Mouse (Mus musculus) adrenal gland, postnatal 14 days (tissue): ENCODE measurements around the gene Arhgdia. TPM values are rescaled to one million over a fixed set of nuclear protein-coding genes. Genes with fewer than 3 reads are reported as not detected.

Experiments used
- microRNA-seq, 2 experiments: library from miRNA; unstranded; fragments of <30 nt; microRNA quantifications; one replicate each; pipeline ENCODE4 v1.2.0; 2021
- total RNA-seq: library from RNA; stranded (reverse); gene quantifications from 2 replicates; pipeline ENCODE4 v1.2.3, GENCODE M21; 2021

Gene Arhgdia
- total RNA-seq, 1 experiment from 2014 or later: 268 TPM

Small RNA genes within 50 kb of the gene (microRNA-seq; reads per million reads assigned to microRNA genes)
- 0.38 to 0.43 reads per million in 2 experiments for gene Mir6936

Other genes with a start within 250 kb of the Arhgdia start
- 1,064 and 1,109 TPM in 2 replicates for gene Actg1, start 233.1 kb downstream of the Arhgdia start, total RNA-seq
- 0.37 and 0.71 TPM in 2 replicates for gene Fscn2, start 220.1 kb downstream of the Arhgdia start, total RNA-seq
- gene Faap100, start 202.9 kb downstream of the Arhgdia start, total RNA-seq: 18.7 and 24.6 TPM in 2 replicates
- 73.8 and 82.5 TPM in 2 replicates for gene Nploc4, start 143.9 kb downstream of the Arhgdia start, total RNA-seq
- 2.3 and 4.7 TPM in 2 replicates for gene Tspan10, start 139.0 kb downstream of the Arhgdia start, total RNA-seq
- gene Pde6g, start 128.1 kb downstream of the Arhgdia start, total RNA-seq: 0.33 TPM in 1 of 2 replicates, not detected in the other
- gene Oxld1, start 123.6 kb downstream of the Arhgdia start, total RNA-seq: 53.9 and 58.6 TPM in 2 replicates
- 20.6 and 28.1 TPM in 2 replicates for gene Ccdc137, start 123.5 kb downstream of the Arhgdia start, total RNA-seq
- gene Arl16, start 114.0 kb downstream of the Arhgdia start, total RNA-seq: 19.6 and 23.4 TPM in 2 replicates
- 161 TPM in 2 replicates for gene Mrpl12, start 97.0 kb downstream of the Arhgdia start, total RNA-seq
- gene Slc25a10, start 89.8 kb downstream of the Arhgdia start, total RNA-seq: 50.7 and 64.4 TPM in 2 replicates
- 2.3 and 11.7 TPM in 2 replicates for gene Gcgr, start 50.9 kb downstream of the Arhgdia start, total RNA-seq
- 52.6 and 67.9 TPM in 2 replicates for gene Mcrip1, start 31.9 kb downstream of the Arhgdia start, total RNA-seq
- 0.48 TPM in 1 of 2 replicates, not detected in the other for gene Ppp1r27, start 30.5 kb downstream of the Arhgdia start, total RNA-seq
- 449 and 479 TPM in 2 replicates for gene P4hb, start 8.4 kb downstream of the Arhgdia start, total RNA-seq
- gene Alyref, start 16.7 kb upstream of the Arhgdia start, total RNA-seq: 120 and 128 TPM in 2 replicates
- gene Anapc11, start 16.8 kb upstream of the Arhgdia start, total RNA-seq: 68.3 and 69.0 TPM in 2 replicates
- gene Npb, start 26.9 kb upstream of the Arhgdia start, total RNA-seq: 1.6 TPM in 1 of 2 replicates, not detected in the other
- gene Pcyt2, start 36.3 kb upstream of the Arhgdia start, total RNA-seq: 148 and 187 TPM in 2 replicates
- gene Sirt7, start 43.6 kb upstream of the Arhgdia start, total RNA-seq: 37.1 and 39.7 TPM in 2 replicates
- 51.8 and 55.3 TPM in 2 replicates for gene Mafg, start 52.0 kb upstream of the Arhgdia start, total RNA-seq
- gene Pycr1, start 62.1 kb upstream of the Arhgdia start, total RNA-seq: 1.6 TPM in 2 replicates
- 0.94 TPM in 1 of 2 replicates, not detected in the other for gene Myadml2, start 66.5 kb upstream of the Arhgdia start, total RNA-seq
- 8.3 and 11.2 TPM in 2 replicates for gene Notum, start 79.6 kb upstream of the Arhgdia start, total RNA-seq
- gene Aspscr1, start 91.3 kb upstream of the Arhgdia start, total RNA-seq: 69.4 and 71.3 TPM in 2 replicates
- 46.4 and 52.5 TPM in 2 replicates for gene Cenpx, start 132.1 kb upstream of the Arhgdia start, total RNA-seq
- 27.2 and 31.5 TPM in 2 replicates for gene Lrrc45, start 132.3 kb upstream of the Arhgdia start, total RNA-seq
- gene Rac3, start 139.8 kb upstream of the Arhgdia start, total RNA-seq: 3.2 and 5.3 TPM in 2 replicates
- 31.8 and 41.9 TPM in 2 replicates for gene Dcxr, start 145.7 kb upstream of the Arhgdia start, total RNA-seq
- gene Cbr2, start 150.5 kb upstream of the Arhgdia start, total RNA-seq: 7.3 and 10.2 TPM in 2 replicates
- 20.9 and 46.6 TPM in 2 replicates for gene Hmga1b, start 181.2 kb upstream of the Arhgdia start, total RNA-seq
- gene Rfng, start 202.6 kb upstream of the Arhgdia start, total RNA-seq: 18.5 and 18.6 TPM in 2 replicates
- 101 and 107 TPM in 2 replicates for gene Gps1, start 202.6 kb upstream of the Arhgdia start, total RNA-seq
- 64.5 and 70.5 TPM in 2 replicates for gene Dus1l, start 214.8 kb upstream of the Arhgdia start, total RNA-seq
- 94.1 and 150 TPM in 2 replicates for gene Fasn, start 242.9 kb upstream of the Arhgdia start, total RNA-seq